Mouse (Mus musculus) CD4-positive helper T cell, adult 2 months (primary cell): Measurements from ENCODE around the gene Dnlz.

Experiments used
- DNase-seq: peaks from one replicate; pipeline ENCODE4 v3.0.0-alpha.2; 2012; ENCODE audit warnings: low read depth, missing footprints, low spot score

The Dnlz gene

DNA sequence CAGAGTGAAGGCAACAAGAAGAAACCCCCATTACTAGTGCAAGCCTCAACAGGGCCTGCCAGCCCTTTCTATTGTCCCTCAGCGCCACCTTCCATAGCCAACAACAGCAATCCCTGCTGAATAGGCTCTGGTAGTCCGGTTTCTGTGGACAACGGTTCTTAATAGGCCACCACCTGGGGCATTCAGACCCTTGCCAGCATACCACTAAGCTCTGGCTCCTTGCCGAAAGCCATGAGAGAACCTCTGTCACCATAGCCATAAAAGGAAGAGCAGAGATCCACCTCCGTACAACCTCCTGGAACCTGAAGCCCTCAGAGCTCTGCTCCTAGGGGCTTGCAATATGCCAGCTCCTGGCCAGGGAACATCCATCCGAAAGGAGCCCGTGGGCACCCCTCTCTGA, 52.6 kb downstream of the Dnlz start:
- DNase-seq = no peak

DNA sequence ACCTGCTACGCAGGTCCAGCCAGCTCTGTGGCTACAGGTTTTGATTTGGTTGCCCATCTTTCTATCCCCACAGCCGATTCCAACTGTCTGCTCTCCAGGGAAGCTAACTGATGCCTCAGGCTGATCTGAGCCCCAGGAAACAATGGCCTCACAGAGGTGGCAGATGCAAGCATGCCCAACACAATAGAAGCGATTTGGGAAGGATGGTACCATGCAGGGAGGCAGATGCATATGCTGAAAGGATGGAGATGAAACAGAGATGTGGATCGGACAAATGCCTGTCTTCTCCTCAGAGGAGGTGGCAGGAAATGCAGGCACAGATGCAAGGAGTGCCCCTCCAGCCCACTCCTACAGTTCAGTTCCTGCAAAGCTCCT, 53.1 kb downstream of the Dnlz start:
- no peak for DNase-seq

DNA sequence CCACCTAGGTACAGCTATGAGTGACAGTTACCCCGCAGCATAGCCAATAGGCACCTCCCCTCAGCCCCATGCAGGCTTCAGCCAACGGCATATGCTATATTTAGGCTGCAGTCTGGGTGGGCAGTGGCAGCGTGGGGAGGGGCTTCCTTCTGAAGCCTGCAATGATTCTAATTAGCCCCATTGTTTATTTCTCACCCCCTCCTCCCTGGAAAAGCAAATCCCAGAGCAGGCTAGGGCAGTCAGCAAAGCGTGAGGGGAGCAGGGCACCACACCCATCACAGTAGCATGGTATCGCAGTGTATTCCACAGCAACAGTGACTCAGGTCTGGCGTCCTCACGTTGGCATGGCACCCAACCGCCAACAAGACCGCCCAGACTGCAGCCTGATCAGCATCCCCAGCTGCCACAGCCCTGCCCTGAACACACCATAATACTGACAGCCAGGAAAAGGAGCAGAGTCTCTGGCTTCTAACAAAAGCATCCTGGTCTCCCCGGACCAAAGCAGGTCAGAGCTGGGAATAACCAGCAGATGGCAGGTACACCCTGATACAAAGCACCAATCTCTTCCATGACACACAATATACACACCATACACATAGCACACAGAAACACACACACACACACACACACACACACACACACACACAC, 53.6 kb downstream of the Dnlz start:
- DNase-seq = no peak
